Mouse (Mus musculus): ENCODE results near the gene Catip.
A peak's percentile ranks its signal among the peaks of the same experiment; 100 is the strongest.
"Not testable (repeated sequence)": the region's sequence is repeated elsewhere in the genome, so short reads cannot be mapped to it uniquely, and the experiment has no call there.

Catip gene

GRCm38 (mm10) chr1:74361812-74362211 lies at the start of gene Catip:
TSS of gene Catip (plus strand) at chr1:74362108.
- DNase-seq (ENCODE audit: low read depth) = peak; percentile 89

- DNase-seq (ENCODE audit: low read depth) = peak; percentile 91
These were observed 48.7 kb upstream of the Catip start for GRCm38 (mm10) chr1:74313049-74313692.

DNA sequence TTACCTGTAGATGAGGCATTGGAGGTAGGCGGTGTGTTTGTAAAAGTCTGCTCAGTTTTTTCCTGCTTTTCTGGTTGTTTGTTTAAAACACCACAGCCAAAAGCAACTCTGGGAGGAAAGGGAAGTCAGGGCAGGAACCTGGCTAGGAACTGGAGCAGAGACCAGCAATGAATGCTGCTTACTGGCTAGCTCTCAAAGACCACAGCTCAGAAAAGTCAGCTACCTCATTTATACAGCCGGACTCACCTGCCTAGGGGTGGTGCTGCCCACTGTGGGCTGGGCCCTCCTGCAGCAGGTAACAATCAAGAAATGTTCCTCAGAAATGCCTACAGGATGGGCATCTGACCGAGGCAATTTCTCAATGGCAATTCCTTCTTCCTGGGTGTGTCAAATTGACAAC lies 47.1 kb upstream of the Catip start:
- no peak for DNase-seq (ENCODE audit: low read depth)

DNA sequence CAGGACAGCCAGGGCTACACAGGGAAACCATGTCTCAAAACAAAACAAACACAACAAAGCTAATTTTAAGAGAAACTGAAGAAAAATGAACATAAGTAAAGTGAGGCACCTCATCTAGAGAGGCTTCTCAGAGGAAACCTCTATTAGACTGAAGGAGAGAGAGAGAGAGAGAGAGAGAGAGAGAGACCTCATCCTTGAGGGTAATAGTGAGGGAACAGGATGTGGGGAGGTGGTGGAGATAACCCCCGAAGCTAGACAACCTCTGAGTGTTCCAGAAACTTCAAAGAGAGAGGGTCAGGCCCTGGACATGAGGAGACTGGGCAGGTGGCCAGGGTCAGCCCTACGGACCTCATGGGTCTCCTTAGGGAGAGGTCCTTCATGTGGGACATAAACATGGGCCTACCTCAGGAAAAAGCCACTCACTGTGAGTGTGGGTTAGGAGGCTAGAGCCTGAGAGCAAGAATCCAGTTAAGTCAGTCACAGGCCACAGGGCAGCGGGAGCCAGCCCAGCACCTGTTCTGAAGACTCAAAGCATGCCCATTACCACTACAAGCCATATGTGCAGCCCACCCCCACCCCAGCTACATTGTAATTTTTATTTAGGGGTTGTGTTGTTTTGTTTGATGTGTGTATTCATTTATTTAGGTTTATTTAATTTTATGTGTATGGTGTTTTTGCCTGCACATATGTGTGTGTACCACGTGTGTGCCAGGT lies 45.6 kb upstream of the Catip start:
- DNase-seq (ENCODE audit: low read depth) = no peak

- DNase-seq (ENCODE audit: low read depth) = no peak
These were observed 43.2 kb upstream of the Catip start for GRCm38 (mm10) chr1:74318711-74319110.

GRCm38 (mm10) chr1:74321396-74321795 lies 40.5 kb upstream of the Catip start:
- no peak for DNase-seq (ENCODE audit: low read depth)

DNA sequence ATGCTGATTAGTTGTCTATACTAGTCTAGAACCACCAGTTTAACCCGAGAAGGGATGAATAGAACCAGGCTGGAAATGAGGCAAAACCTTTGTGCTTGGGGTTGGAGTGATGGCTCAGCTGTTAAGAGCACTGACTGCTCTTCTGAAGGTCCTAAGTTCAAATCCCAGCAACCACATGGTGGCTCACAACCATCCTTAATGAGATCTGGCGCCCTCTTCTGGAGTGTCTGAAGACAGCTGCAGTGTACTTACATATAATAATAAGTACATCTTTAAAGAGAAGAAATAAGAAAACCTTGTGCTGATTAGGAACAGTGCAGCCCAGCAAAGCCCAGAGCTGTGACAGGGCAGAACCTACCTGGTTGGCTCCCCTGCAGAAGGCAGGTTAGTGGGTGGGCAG lies 35.0 kb upstream of the Catip start:
- DNase-seq (ENCODE audit: low read depth) = not testable (repeated sequence)

GRCm38 (mm10) chr1:74329899-74330431 lies 31.9 kb upstream of the Catip start:
- no peak for DNase-seq (ENCODE audit: low read depth)

- DNase-seq (ENCODE audit: low read depth) = peak; percentile 68
These were observed 30.7 kb upstream of the Catip start for GRCm38 (mm10) chr1:74331046-74331681.

DNA sequence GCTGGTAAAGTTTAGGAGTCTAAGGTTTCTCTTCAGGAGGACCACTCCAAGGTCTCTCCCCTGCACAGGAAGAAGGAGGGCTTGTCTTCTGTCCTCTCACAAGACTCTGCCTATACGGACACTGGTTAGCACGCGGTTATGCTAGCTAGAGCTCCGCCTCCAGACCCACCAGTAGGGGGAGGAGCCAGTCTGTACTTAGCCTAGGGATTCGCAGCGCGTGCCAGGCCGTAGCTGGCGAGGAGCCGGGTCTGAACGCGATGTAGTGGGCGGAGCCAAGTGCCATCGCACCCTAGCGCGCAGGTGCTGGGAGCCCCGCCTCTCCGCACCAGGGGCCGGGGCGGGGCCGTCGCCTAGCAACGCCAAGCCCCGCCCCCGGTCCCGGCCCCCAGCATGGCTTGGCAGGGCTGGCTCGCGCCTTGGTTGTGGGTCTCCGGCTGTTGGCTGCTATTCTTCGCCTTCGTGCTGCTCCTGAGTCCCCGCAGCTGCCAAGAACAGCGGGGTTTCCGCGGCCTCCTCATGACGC lies 29.6 kb upstream of the Catip start:
- peak; percentile 99 for DNase-seq (ENCODE audit: low read depth)

DNA sequence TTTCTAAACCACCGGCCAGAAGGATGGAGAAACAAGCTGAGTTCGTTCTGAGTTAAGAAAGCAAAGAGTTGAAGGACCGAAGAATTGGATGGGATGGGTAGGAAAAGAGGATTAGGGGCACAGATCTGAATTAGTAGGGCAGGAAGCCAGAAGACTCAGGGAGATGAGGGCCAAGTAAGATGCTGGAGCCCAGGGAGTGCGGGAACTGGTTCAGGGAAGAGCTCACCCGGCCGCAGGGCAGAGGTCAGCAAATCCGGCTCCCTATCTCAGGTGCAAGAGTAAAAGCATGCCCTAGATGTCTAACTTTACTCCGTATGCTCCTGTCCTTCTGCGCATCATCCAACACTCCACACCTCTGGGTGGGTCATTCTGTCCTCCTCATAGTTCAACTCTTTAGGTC lies 29.0 kb upstream of the Catip start:
- no peak for DNase-seq (ENCODE audit: low read depth)

GRCm38 (mm10) chr1:74334607-74335006 lies 27.3 kb upstream of the Catip start:
- DNase-seq (ENCODE audit: low read depth) = no peak

GRCm38 (mm10) chr1:74335033-74335432 lies 26.9 kb upstream of the Catip start:
- DNase-seq (ENCODE audit: low read depth) = no peak

DNA sequence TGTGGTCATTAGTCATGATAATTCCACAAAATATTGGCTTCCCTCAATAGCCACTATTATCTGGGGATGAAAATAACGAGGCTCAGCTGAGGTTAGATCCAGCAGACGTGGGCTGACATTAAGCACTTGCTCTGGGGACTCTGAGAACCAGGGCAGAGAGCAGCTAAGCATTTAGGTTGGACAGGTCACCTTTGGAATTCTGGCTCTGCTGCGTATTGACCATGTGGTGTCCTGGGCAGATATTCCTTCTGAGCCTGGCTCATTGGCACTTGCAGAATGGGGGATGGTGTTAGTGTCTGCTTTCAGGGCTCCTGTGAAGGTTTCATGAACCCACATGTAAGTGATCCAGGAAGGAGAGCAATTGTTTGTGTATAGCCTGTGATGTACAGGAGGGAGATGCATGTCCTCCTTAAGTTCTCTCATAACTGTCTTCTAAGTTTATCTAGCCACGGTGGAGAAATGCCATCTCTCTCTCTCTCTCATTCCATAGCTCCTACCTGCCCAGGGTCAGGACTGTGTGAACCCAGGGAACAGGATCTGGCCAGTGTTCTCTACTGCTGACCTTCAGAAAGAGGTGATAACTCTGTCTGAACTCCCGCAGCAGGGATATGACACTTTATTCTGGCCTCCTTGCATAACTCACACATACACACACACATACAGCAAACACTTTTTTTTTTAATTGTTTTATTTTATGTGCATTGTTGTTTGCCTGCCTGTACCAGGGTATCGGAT lies 26.3 kb upstream of the Catip start:
- DNase-seq (ENCODE audit: low read depth) = no peak

- no peak for DNase-seq (ENCODE audit: low read depth)
These were observed 24.6 kb upstream of the Catip start for GRCm38 (mm10) chr1:74337241-74337771.

GRCm38 (mm10) chr1:74338013-74338412 lies 23.9 kb upstream of the Catip start:
- no peak for DNase-seq (ENCODE audit: low read depth)

DNA sequence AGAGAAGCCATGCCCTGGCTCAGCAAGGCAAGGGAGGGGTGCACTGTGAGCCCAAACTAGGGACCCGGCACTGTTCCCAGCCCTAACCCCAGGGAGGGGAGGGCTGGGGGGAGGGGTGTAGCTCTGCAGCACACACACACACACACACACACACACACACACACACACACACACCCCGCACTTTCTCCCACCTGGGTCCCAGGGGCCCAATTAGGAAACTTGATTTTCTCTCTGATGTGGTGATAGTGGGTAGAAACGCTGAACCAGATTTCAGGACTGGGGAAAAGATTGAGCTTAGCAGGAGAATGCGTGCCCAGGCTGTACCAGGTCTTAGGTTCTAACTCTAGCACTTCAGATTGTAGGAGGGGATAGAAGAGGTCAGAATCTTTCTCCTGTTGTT lies 23.3 kb upstream of the Catip start:
- no peak for DNase-seq (ENCODE audit: low read depth)

DNA sequence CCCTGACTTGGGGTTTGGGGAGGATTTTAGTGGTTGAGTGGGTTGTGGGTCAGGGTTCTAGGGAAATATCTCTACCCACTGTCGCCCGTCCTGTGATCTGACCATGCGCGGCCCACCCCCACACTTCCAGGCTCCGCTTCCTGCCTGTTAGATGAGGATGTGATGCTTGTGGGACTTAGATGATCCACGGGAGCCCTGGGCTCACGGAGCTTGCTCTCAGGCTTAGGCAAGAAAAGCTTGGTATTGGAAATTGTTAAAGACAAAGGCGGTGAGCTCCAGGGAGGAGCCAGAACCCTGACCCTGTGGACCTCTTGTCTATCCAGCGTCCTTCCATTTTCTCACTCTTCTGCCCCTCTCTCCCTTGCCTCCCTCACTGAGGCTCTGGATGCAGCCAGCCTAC lies 22.0 kb upstream of the Catip start:
- no peak for DNase-seq (ENCODE audit: low read depth)

DNA sequence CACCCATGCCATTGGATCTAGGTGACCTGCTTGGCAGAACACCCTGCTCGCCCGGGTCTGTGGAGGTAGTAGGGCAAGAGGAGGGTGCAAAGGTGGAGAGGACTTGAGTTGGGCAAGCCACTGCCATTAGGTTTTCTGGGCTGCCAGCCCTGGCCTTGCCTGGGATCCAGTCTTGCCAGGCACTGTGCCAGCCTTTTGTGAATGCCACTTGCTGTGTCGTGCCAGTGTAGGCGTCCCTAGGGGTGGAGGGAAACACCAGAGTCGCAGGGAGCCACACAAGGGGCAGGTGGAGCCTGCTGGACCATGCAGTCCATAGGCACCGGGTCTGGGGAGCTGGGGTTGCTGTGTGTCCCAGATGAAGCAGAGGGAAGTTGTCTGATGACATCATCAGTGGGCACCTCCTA lies 21.5 kb upstream of the Catip start:
- no peak for DNase-seq (ENCODE audit: low read depth)

GRCm38 (mm10) chr1:74340992-74341391 lies 20.9 kb upstream of the Catip start:
- DNase-seq (ENCODE audit: low read depth) = not testable (repeated sequence)

DNA sequence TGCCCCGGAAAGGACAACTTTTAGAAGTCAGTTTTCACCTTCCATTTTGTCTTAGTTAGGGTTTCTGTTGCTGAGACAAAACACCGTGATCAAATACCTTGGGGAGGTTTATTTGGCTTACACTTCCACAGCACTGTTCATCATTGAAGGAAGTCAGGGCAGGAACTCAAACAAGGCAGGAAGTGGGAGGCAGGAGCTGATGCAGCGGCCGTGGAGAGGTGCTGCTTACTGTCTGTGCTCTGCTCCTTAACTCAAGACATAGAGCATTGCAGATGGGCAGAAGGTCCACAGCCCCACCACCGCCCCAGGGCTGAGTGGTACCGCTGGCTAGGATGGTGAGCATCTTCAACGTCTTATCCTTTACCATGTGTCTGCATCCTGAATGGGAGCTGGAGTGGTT lies 20.0 kb upstream of the Catip start:
- no peak for DNase-seq (ENCODE audit: low read depth)

DNA sequence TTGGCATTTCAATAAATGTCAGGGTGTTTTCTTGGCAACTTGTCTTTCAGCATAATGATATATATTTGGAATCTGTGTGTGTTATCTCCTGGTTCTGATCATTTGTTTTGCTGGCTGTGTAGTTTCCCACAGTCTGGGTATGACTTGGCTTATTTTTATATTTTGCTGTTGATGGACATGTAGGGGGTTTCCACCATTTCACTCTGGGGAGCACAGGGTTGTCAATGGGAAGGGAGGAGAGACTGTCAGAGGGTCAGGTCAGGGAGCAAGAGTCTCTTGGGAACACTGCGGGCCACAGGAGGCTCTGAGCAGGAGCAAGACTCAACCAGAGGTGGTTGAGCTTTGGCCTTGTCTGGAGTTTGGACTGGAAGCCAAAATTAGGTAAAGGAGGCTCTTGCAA lies 19.6 kb upstream of the Catip start:
- DNase-seq (ENCODE audit: low read depth) = no peak

Measured in 416B (cell line).